Mouse (Mus musculus) retina, embryonic 14.5 days (tissue): ENCODE results near the gene Fhl4.

Source experiments
- DNase-seq: peaks from one replicate; pipeline ENCODE4 v3.0.0-alpha.2; 2015; ENCODE audit warnings: low spot score

The Fhl4 gene

DNA sequence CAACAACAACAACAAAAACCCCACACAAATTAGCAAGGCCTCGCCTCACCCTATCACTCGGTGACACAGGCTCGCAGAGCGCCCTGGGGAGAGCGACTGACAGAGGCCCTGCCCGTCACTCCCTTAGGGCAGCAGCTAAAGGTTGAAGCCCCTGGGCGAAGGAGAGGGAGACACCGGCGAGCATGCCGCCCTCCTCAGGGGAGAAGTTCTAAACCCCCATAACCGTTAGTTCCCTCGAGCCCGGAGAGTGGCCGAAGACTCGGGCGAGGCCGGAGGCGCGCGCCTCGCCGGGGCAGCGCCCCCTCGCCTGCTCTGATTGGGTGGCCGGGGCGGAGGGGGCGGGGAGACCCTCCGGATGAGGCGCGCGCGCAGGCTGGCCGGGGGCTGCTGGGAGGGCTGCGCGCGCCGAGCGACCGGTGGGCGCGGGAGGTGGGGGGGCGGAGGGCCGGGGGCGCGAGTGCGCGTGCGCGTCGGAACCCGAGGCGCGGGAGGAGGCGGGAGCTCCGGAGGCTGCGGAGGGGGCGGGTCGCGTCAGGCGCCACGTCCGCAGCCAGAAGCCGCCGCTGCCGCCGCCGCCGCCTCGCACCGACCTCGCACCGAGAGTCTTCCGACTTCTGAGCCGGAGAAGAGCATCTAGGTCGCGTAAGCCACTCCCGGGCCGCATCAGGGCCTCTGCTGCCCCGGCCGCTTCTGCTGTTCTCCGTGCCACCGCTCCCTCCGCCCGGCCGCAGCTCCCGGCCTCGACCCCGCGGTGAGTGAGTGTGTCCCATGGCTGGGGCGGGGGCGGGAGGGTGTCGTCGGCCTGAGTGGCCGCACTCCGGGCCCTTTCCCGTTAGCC is at the start of gene Fhl4, which contains the start of gene Tmem263:
Gene Fhl4 (minus strand): TSS at position 249 of the 838 bp plus-strand sequence.
Gene Tmem263 (plus strand): TSS at position 381 of the 838 bp plus-strand sequence.
- peak; percentile 96 for DNase-seq

DNA sequence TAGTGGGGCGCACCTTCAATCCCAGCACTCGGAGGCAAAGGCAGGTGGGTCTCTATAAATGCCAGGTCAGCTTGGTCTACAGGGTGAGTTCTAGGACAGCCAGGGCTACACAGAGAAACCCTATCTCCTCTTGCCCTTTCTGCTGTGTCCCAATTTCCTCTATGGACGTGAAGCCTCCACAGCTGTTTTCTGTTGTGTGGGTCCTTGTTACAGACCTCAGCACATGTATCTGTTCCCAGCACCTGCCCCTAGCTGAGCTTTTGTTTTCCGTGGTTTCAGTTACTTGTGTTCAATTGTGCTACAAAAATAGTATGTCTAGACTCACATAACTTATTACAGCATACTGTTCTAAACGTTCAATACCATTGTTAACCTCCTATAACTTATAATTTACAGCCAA is 46.9 kb upstream of the Fhl4 start:
- DNase-seq, result no peak

DNA sequence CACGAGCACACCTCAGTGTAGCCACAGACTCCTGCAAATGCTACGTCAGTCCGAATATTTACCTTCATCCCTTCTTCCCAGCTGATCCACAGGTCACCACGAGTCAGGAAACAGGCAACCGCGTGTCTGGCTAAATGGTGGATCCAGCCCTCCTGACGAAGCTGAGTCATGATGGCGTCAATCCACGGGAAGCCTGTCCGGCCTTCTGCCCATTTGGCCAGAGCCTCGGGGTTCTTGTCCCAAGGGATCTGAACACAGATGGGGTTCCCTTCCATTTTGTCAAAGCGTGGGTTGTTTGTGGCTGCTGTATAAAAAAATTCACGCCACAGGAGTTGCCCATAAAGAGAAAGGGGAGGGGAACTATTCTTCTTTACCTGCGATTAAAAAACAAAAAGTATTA is 44.0 kb upstream of the Fhl4 start:
- no peak for DNase-seq

DNA sequence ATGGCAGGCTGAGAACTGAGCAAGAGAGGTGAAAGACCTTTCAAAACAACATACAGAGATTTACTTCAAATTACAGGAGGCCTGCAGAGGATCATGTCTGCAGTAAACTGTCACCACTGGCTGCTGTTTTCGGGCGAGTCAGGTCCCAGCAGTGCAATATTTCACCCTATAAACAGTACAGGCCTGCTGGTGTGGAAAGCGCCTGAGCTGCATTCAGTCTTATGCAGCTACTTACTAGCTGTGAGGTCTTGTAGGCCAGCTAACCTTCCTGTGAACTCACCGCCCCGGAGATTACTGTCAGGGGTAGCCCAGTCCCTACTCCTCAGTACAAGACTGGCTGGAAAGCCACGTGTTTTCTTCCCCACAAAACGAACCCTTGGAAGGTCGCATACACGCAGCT is 39.2 kb upstream of the Fhl4 start:
- no peak for DNase-seq

DNA sequence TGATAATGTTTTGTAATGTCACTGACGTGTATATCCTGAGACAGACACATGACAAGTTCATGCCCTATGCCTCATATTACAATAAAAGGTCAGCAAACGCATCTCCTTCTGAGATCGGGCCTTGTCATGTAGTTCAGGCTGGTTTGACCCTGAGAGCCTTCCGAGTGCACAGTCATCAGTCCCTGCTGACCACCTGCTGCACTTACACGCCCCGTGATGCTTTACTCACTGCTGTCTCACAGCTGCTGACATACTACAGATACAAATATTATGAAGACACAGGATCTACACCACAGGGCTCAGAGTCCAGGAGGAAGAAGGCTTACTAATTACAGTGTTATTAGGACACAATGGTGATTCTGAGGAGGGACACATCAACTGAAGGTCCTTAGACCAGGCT is 34.3 kb upstream of the Fhl4 start:
- DNase-seq, result no peak

DNA sequence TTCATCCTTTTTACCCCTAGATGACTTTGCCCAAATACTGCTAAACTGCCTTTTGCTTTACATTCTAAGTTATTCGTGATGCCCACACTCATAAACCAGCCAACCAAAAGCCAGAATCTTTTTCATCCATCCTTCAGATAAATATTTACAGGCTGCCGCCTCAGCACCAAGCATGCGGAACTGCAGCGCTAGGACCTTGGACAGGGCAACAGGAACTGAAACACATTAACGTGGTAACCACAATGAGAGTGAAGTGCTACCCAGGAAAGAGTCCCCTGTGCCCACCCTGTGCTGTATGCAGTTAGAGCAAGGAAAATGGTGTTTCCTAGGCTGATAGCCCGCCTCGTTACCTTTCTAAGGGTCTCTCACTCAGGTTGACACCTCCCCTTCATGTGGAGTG is 26.2 kb upstream of the Fhl4 start:
- peak; percentile 35 for DNase-seq

DNA sequence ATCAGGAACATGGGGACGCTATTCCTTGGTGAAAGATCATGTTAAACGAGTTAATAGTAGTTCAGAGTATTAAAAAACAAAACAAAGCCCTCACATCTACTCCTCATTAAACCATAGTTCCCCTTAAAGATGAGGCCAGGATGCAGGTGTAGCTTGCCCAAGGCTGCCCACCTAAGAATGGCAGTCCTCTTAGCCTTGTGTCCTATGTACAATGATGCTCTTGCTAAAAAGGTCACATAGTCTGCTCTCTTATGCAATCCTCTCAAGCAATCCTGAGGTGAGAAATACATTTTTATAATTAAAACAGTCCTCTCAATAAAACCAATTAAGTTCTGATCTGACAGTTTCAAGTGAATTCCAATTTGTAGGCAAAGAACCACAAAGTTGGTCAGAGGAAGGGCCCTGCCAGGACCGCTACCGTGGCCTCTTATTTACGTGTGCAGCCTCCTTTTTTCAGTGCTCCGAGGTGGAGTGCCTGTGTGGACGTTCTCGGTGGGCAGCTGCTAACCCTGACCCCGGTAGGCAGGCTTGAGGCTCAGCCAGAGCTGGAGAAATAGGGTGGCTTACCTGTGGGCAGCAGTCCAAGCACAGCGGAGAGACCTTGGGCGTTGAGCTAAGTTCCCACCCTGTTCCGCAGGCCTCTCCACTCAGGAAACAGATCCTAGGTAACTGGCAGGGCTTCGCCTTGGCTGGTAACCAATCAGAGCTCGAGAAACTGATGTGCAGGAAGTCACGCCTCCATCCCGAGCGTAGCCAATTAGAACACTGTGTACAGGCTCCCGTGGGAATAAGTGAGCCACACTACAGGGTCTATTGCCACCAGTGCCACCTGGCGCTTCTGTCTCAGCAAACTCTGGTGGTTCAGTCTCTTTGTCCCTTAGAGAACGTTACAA is 25.3 kb upstream of the Fhl4 start, which contains the start of gene Mterf2:
Gene Mterf2 (minus strand): TSS at position 633 of the 893 bp plus-strand sequence.
- DNase-seq, result peak; percentile 98

DNA sequence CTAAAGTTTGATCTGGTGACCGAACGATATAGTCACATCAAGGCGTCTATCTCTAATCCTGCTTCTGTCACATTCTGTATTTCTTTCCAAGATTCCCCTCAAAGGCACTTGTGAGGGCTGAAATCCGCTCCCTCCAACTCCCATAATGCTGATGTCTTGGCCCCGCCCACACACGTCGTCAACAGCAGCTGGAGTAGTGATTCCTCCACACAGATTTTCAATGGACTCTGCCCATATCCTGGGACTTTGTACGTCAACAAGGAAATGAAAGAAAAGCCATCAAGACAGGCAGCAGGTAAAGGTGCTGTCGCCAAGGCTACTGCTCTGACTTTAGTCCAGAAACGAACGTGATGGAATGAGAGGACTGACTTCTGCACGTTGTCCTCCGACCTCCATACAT is 22.9 kb upstream of the Fhl4 start:
- DNase-seq, result no peak

DNA sequence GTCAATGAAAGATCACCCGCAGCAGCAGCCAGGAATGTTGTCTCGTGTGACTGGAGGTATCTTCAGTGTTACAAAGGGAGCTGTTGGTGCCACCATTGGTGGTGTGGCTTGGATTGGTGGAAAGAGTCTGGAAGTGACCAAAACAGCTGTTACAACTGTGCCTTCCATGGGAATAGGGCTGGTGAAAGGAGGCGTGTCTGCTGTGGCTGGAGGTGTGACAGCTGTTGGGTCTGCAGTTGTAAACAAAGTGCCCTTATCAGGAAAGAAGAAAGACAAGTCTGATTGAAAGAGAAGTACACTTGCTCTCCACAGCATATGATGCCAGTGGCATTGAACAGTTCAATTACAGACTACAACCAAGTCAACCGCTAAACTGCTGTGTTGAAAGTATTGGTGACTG is 12.1 kb upstream of the Fhl4 start:
- no peak for DNase-seq

DNA sequence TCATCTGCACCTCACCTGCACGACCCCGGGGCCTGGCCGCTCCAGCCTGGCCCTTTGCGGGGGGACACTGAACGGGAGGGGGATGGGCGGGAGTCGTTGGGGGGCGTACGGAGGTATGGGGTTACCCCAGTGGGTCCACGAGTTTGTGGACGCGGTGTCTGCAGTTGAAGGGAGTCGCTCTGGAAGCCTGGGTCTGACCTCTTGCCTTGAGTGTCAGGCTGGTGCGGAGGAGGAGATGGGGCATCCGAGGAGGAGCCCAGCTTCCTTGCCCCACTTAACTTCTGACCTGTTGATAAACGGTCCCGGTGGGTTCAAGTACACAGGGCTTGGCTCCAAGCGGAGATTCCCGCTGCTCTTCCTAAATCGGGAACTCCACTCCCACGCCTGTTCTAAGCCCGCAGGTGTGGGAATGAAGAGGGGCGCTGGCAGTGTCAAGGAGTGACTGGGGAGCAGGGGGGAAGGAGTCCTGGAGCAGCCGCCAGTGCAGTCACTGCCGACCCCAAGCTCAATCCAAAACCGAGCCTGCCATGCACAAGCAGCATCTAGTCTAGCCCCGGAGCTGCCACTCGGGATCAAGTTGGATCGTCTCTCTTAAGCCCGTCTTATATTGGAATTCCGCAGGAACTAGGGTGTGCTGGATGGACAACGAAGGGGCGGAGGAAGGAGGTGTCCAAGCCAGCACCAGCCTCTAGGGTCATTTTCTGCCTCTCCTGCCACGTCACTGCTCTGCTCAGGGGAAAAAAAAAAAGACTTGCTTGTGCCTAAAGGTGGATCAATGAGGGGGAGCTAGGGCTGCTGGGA is 990 bp upstream of the Fhl4 start:
- DNase-seq, result peak; percentile 51

DNA sequence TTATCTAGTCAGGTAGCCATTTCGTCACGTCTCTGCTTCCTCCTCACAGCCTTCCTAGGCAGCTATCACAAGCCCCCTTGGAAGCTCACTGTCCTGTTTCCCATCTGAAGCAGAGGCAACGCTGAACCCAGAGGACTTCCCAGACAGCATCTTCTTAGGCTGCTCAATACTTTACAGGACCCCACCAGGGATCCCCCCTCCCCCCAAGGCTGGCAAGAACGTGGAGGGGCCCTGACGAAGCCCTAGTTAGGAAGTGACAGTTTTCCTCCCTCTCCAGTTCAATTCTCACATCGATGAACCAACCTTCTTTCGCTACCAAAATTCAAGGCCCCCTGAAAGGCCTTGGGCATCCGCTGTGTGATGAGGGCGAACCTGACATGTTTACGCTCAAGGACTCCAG is 454 bp downstream of the Fhl4 start:
- peak; percentile 48 for DNase-seq

DNA sequence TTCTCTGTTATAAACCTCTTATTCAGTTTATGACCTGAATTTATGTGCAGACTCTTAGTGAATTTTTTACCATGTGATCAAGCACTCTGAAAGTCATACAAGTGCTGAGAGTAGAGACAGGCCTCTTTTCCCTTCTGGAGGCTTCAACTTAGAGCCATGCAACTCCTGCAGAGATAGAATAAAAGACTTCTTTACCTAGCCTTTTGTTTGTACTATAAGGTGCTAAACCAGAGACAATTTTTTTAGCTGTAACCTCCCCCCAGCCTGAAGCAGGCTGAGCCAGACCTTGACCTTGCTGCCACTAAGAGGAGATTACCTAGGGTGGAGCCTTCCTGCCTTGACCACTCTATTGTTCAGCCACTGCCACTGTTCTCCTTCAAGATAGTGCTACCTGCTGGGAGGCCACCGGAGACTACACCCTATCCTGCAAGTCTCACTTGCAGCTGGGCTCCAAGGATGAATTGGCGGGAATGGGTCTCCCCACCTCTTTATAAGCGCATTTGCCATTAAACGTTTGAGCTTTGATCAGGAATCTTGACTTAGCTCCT is 30.6 kb downstream of the Fhl4 start:
- DNase-seq, result no peak

DNA sequence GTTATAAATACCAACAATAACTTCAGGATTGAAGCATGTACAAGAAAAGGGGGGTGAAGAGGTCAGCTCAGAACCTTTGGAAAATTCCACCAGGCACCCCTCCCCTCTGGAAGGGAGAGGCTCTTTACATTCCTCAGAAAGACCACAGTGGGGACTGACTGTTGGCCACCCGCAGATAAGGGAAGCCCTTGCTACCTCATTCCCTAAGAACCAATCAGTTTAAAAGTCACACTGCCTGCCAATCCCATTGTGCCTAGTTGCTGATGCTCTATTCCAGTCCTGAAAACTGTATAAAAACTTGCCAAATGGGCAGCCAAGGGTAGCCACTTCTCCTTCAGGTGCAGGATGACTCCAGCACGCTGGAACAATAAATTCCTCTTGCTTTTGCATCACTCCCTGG is 47.4 kb downstream of the Fhl4 start:
- DNase-seq, result no peak

DNA sequence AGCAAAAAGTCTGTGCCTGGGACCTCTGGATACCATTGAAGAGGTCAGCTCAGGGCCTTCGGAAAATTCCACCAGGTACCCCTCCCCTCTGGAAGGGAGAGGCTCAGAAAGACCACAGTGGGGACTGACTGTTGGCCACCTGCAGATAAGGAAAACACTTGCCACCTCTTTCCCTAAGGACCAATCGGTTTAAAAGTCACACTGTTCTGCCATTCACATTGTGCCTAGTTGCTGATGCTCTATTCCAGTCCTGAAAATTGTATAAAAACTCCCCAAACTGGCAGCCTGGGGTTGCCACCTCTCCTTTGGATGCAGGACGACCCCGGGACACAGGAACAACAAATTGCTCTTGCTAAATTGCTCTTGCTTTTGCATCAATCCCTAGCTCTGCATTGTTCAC is 49.8 kb downstream of the Fhl4 start:
- DNase-seq, result no peak

DNA sequence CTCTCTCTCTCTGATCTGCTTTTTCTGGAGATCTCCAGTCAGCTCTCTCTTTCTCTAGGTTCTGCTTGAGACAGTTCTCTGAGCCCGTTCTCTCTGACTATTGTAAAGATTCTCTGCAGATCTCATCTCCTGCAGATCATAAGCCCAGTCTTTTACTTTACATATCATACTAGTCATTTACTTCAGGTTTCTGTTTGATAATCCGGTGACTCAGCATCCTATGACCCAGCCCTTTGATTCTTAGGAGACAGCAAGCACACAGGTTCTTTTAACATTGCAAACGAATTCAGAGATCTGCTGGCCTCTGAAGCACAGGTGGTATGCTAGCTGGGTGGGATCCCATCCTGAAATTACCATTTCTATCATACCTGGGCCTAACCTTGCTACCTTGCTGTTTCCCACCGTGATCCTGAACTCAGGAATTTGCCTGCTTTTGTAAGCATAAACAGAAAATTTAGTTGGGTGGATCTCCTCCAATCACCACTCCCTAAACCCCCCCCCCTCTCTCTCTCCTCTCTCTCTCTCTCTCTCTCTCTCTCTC is 51.6 kb downstream of the Fhl4 start:
- no peak for DNase-seq

DNA sequence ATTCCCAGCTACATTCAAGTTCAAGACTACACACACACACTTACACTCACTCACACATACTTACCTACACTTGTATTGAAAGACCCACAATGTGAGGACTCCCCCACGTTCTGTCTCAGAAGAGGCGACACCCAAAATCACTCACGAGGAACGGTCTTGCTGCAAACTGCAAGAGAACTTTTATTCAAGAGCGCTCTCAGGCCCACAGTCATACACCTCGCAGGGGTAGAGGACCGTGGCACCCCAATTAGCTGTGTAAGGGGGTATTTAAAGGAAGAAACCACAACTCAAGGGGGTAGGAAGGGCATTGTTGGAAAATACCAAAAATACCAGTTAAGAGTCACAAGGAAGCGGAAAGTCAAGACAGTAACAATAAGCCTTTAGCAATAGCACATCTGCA is 54.3 kb downstream of the Fhl4 start:
- no peak for DNase-seq

DNA sequence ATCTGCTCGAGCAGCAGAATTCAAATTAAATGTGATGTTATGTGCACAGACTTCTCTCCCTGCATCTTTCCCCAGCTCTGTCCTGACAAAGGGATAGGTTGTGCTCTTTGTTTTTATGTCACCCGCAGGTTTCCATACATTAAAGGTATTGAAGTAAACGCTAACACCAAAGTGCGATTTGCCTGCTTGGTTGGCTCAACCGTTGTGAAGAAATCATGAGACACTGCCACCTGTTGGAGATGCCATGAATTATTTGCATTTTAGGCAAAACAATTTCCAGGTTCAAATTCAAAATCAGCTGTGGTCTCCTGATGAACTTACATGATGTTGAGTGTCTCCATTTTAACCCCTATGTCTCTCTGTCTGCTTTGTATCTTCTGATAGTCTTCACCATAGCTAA is 55.7 kb downstream of the Fhl4 start:
- DNase-seq, result peak; percentile 63
